Mouse (Mus musculus): ENCODE results near the gene Dpp9. TPM values are rescaled to one million over a fixed set of nuclear protein-coding genes. Genes with fewer than 3 reads are reported as not detected.

The Dpp9 gene
- polyA plus RNA-seq, 1 experiment from 2014 or later, result 28.5 TPM

DNA sequence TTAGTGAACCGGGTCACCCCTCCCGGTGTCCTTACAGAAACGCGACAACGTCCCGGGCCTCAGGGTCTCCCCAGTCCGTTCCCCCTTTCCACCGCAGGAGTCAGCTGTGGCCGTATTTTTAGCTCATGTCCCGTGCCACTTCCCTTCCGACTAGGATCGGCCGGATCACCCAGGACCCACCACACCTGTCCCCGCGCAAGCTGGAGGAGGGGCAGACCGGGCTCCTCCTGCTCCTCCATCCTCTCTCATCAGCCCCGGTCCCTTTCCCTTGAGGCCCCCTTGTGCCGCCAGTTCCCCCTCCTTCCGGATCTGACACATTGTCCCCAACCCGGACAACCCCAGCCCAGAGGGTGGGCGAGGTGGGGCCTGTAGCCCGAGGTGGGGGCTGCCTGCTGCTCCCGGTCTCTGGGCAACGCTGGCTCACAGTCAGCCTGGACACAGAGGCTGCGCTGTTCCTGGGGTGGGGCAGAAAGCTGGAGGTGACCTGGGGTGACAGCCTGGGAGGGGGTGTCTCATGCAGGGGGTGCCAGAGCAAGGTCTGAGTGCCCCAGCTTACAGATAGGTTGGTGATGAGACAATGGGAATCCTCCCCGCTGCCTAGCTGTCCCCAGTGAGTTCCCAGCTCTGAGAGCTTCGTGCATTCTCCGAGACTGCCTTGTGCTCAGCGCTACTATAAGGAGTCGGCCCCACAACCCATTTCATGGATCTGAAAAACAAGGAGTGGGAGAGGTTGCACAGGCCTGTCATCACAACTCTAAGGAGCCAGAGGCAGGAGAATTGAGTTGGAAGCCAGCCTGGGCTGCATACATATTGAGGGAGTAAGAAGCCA lies 69.7 kb downstream of the Dpp9 start:
- 4% methylated on average over 30 of the region's 30 CpGs for WGBS (ENCODE audit: insufficient replicate concordance)
- Histone ChIP-seq H3K4me2 (peak overlapping the region; percentile 19; the same call in 1 of the 2 replicates), H3K27ac (no peak overlapping the region), H3K27me3 (replicated peaks) (peaks cover 89% of the 10 kb centered on the region), H3K36me3 (no peaks in the 10 kb centered on the region), H3K9me3 (replicated peaks) (no peaks in the 10 kb centered on the region), H3K9ac (no peak overlapping the region), H3K4me3 (no peak overlapping the region; the same call in 1 of the 2 replicates), H3K4me1 (no peaks in the 10 kb centered on the region; the same call in 1 of the 2 replicates)
- no peak for ATAC-seq

DNA sequence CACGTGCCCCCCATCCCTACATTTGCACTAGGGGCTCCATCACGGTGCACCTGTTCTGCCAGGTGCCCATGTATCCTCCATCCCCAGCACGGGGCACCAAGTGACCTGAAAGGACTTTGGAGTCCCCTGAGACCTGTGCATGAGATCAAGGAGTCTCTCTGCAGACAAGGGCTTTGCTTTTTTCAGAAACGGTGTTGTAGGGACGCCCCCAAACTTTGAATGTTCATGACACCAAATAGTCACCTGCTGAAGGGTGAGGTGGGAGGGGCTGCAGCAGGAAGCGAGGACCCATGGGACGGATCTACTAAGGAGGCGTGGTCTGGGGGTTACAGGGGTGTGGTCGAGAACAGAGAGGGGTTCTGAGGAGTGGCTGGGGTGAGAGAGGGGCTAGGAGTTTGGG lies 70.4 kb downstream of the Dpp9 start:
- no peak overlapping the region for H3K4me2 ChIP-seq
- H3K9me3 ChIP-seq (replicated peaks), result no peaks in the 10 kb centered on the region
- H3K9ac ChIP-seq, result no peak overlapping the region
- WGBS (ENCODE audit: insufficient replicate concordance), result 19% methylated on average over 9 of the region's 9 CpGs
- no peaks in the 10 kb centered on the region for H3K36me3 ChIP-seq
- H3K4me1 ChIP-seq, result no peaks in the 10 kb centered on the region; the same call in 1 of the 2 replicates
- H3K4me3 ChIP-seq, result no peak overlapping the region
- H3K27ac ChIP-seq, result no peak overlapping the region
- peaks cover 89% of the 10 kb centered on the region for H3K27me3 ChIP-seq (replicated peaks)
- ATAC-seq, result no peak

DNA sequence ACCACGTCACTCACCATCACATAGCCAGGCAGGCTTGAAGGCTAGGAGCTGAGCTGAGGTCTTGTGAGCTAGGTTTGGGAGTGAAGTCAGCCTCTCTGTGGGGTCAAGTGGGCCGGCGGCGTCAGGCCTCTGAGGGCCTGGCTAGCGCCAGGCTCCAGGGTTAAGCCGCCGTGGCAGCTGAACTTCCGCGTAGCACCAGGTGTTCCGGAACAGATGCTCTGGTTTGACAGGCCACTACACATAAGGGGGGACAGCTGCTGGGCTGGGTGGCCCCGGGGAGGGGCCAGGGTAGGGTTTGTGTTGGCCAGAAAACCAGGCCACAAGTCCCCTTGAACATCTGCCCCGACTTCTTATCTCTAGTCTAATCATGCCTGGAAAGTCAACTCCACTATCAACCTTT lies 71.3 kb downstream of the Dpp9 start:
- H3K9me3 ChIP-seq (replicated peaks), result no peaks in the 10 kb centered on the region
- no peak overlapping the region for H3K27ac ChIP-seq
- ATAC-seq, result no peak
- no peaks in the 10 kb centered on the region for H3K36me3 ChIP-seq
- 57% methylated on average over 12 of the region's 12 CpGs for WGBS (ENCODE audit: insufficient replicate concordance)
- H3K4me1 ChIP-seq, result peaks cover 1% of the 10 kb centered on the region
- H3K9ac ChIP-seq, result no peak overlapping the region
- H3K27me3 ChIP-seq (replicated peaks), result peaks cover 92% of the 10 kb centered on the region
- H3K4me2 ChIP-seq, result no peak overlapping the region
- no peak overlapping the region for H3K4me3 ChIP-seq

DNA sequence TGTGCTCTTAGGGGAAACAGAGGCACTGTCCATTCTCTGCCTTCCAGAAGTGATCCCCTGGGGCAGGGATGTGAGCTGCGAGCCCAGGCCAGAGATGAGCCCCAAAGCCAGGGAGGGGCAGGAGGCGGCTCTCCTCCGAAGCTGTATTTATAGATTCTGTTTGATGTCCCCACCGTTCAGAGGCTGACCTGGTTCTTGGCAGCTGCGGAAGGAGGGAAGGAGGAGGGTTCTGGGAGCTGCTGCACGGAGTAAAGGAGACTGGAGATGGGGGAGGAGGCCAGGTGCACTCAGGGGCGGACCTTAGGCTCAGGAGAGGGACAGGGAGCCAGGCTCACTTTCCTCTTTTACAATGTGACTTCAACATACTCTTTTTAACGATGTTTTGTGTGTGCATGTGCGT lies 72.6 kb downstream of the Dpp9 start:
- H3K9me3 ChIP-seq (replicated peaks), result no peaks in the 10 kb centered on the region
- WGBS (ENCODE audit: insufficient replicate concordance), result 25% methylated on average over 9 of the region's 9 CpGs
- H3K4me3 ChIP-seq, result no peak overlapping the region
- ATAC-seq, result no peak
- peaks cover 14% of the 10 kb centered on the region for H3K4me1 ChIP-seq
- no peak overlapping the region for H3K27ac ChIP-seq
- H3K4me2 ChIP-seq, result no peak overlapping the region
- H3K36me3 ChIP-seq, result no peaks in the 10 kb centered on the region
- peaks cover 100% of the 10 kb centered on the region for H3K27me3 ChIP-seq (replicated peaks)
- H3K9ac ChIP-seq, result no peak overlapping the region

DNA sequence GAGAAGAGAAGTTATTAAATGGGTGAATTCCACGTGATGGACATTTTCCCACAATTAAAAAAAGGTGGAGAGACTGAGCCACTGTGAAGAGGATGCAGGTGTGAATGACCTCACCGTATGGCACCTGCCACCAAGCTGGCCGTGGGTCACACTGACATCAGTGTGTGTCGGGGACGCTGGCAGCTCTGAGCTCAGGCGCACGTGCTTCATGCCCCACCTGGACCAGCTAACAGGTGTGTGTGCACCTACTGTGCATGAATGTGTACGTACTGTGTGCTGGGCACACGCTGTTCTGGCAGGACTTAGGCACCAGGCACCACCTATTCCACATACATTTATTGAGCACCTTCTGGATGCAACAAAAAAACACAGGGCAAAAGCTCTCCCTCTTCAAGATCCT lies 74.2 kb downstream of the Dpp9 start:
- no peak overlapping the region for H3K4me2 ChIP-seq
- no peaks in the 10 kb centered on the region for H3K36me3 ChIP-seq
- no peak overlapping the region for H3K4me3 ChIP-seq
- H3K27me3 ChIP-seq (replicated peaks), result peaks cover 100% of the 10 kb centered on the region
- H3K9me3 ChIP-seq (replicated peaks), result no peaks in the 10 kb centered on the region
- H3K4me1 ChIP-seq, result peaks cover 26% of the 10 kb centered on the region
- no peak overlapping the region for H3K27ac ChIP-seq
- no peak overlapping the region for H3K9ac ChIP-seq
- no peak for ATAC-seq
- 61% methylated on average over 9 of the region's 9 CpGs for WGBS (ENCODE audit: insufficient replicate concordance)

DNA sequence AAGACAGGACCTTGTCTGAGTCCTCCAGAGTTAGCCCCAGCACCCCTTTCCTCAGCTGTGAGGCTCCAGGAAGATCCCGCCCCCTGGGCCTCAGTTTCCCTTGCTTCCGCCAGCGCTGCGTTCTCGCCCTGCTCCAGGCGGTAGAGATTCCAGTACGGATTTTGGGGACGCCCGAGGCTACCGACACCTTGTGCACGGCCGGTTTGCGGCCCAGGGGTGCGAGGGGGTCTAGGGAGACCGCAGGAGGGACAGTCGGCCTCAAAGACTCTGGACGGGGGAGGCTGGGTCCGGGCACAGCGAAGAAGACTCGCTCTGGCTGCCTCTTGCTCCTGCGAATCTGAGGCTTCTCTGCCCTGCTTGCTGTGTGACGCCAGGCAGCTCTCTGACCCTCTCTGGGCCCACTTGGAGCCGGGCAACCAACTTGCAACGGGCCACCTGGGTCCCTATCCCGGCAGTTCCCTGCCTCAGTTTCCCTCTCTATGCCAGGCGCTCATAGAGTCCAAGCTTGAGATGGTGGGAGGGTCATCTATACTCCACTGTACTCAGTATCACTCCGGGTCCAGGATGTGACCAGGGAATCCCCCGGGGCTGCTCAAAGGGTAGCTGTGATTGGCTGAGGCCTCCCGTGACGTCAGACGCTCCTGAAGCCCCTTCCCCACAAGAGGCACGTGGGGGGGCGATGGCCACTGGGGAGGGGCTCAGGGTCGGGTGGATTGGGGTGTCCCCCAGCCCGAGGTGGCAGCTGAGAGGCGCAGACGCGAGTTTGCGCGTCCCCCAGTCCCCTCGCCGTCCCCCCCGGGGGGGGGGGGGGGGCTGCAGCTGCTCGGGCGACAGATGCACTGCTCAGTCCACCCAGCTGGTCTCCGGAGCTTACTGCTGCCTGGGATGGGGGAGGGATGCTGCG lies 76.8 kb downstream of the Dpp9 start:
- peak overlapping the region; percentile 33; the same call in 1 of the 2 replicates for H3K4me3 ChIP-seq
- H3K9ac ChIP-seq, result no peak overlapping the region
- ATAC-seq, result no peak; the same call in 1 of the 2 replicates
- WGBS (ENCODE audit: insufficient replicate concordance), result 4% methylated on average over 40 of the region's 47 CpGs
- H3K36me3 ChIP-seq, result no peaks in the 10 kb centered on the region
- H3K27ac ChIP-seq, result no peak overlapping the region
- H3K4me2 ChIP-seq, result peak overlapping the region; percentile 62
- H3K27me3 ChIP-seq (replicated peaks), result peaks cover 100% of the 10 kb centered on the region
- peaks cover 40% of the 10 kb centered on the region for H3K4me1 ChIP-seq
- no peaks in the 10 kb centered on the region for H3K9me3 ChIP-seq (replicated peaks)

DNA sequence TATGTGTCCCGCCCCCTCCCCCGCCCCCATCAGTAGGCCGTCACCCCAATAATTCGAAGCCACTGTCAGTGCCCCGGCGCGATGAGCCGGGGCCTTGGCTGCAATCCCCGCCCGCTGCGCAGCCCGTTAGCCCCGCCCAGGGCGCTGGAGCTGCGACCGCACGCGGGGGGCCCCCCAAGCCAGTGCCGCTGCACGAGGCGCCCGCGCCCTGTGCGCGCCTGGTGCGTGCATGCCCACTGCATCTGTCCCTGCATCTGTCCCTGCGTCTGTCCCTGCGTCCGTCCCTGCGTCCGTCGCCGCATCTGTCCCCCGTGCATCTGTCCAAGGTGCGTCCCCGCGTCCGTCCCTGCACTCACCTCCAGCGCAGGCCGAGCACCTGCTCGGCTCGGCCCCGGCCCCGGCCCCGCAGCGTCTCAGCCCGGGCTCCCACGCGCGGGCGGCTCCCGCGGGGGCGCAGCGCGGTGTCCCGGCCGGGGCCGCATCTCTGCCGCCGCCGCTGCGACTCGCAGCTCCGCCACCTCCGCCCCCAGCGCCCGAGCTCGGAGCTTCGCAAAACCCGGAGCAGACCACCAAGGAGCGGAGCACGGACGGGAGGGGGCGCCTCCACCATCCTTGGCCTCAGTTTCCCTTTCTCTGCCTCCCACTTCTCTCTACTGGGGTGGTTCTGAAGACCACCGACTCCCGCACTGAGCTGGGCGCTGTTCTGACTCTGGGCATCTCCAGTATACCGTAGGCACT lies 78.7 kb downstream of the Dpp9 start, which contains the start of gene Sema6b:
Gene Sema6b, minus strand, starts transcription at position 486 of the 738 bp plus-strand sequence.
- WGBS (ENCODE audit: insufficient replicate concordance), result 1% methylated on average over 78 of the region's 79 CpGs
- ATAC-seq, result peak; percentile 19; the same call in 1 of the 2 replicates
- Histone ChIP-seq H3K27ac (no peak within 1 kb of the TSS), H3K4me3 (peak within 1 kb of the TSS; percentile 62), H3K27me3 (replicated peaks) (peaks cover 86% of the 10 kb centered on the region), H3K9me3 (replicated peaks) (no peaks in the 10 kb centered on the region), H3K4me1 (peaks cover 43% of the 10 kb centered on the region), H3K36me3 (no peaks in the 10 kb centered on the region), H3K9ac (peak within 1 kb of the TSS; percentile 46), H3K4me2 (peak within 1 kb of the TSS; percentile 90)

DNA sequence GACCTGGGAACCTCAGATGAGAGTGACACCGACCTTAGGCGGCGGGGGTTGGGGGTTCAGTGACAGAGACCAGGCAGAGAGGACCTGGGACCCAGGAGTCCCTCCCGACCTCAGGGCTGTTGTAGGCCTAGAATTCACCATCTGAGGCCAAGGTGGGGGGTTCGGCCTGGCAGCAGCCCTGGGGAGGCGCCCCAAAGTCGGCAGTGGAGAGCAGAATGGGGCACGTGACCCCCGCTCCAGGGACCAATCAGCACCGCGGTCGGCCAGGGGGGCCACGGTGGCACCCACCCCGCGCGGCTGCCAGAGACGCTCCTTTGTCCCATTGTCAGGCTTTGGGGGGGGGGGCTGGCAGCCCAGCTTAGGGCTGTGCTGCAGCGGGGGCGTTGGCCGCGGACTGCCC lies 79.3 kb downstream of the Dpp9 start:
- no peak overlapping the region for H3K27ac ChIP-seq
- no peaks in the 10 kb centered on the region for H3K36me3 ChIP-seq
- WGBS (ENCODE audit: insufficient replicate concordance), result 7% methylated on average over 21 of the region's 21 CpGs
- H3K4me3 ChIP-seq, result peak overlapping the region; percentile 62
- peak overlapping the region; percentile 90 for H3K4me2 ChIP-seq
- no peak for ATAC-seq
- H3K4me1 ChIP-seq, result peaks cover 50% of the 10 kb centered on the region
- no peaks in the 10 kb centered on the region for H3K9me3 ChIP-seq (replicated peaks)
- peak overlapping the region; percentile 46 for H3K9ac ChIP-seq
- peaks cover 79% of the 10 kb centered on the region for H3K27me3 ChIP-seq (replicated peaks)

DNA sequence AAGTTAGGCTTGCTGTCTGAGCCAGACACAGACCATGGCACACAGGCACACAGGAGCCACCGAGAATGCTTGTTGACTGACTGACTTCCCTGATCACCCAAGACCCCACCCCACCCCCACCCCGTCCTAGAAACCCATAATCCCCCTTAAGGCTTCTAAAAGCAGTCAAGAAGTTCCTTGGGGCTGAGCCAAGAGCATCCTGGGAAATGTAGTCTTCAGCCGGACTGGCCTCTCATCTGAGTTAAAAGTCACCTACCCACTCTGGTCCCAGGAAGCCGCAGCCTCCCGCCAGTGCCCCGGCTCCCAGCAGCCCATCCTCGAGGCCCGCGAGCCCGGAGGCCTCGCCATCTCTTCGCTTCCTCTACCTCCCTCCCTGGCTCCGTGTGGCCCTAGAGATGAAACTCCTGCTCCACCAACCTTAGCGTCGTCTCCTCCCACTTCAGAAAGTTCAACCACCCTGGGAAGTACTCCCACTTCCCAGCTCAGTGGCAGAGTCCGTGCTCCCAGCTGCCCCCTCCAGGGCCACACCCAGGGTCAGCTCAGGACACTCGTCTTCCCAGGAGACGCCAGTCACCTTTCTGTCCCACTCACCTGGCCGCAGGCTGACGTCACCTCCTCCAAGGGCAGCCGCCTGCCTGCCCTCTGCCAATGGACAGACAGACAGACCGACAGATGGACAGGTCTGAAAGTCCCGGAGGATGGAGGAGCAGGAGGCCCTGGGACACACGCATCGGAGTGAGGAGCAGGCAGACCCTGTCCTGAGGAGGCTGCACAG lies 80.7 kb downstream of the Dpp9 start:
- Histone ChIP-seq H3K36me3 (no peaks in the 10 kb centered on the region), H3K9ac (no peak overlapping the region), H3K4me3 (no peak overlapping the region), H3K4me1 (peaks cover 63% of the 10 kb centered on the region), H3K27ac (no peak overlapping the region), H3K27me3 (replicated peaks) (peaks cover 66% of the 10 kb centered on the region), H3K4me2 (peak overlapping the region; percentile 13; the same call in 1 of the 2 replicates), H3K9me3 (replicated peaks) (no peaks in the 10 kb centered on the region)
- 25% methylated on average over 25 of the region's 25 CpGs for WGBS (ENCODE audit: insufficient replicate concordance)
- no peak for ATAC-seq
